Mouse (Mus musculus) CH12.LX (cell line): ENCODE data around the gene 1700125H20Rik.

Experiments used
- BHLHE40 ChIP-seq: IDR thresholded peaks from 2 replicates; pipeline ENCODE4 v1.6.1; 2011; ENCODE audit warnings: mild to moderate bottlenecking, low read depth, low read length, improper control_type of control experiment
- CTCF ChIP-seq, 2 experiments: IDR thresholded peaks in 1 of 2; conservative IDR thresholded peaks in 1 of 2; 2 replicates each; pipeline ENCODE4 v1.5.1; 2011 to 2012; ENCODE audit warnings: low read depth in 2 of 2, low read length in 2 of 2, improper control_type of control experiment in 1 of 2, inconsistent platforms in 1 of 2, mild to moderate bottlenecking in 1 of 2, moderate library complexity in 1 of 2
- EP300 ChIP-seq: IDR thresholded peaks from 2 replicates; pipeline ENCODE4 v1.6.1; 2011; ENCODE audit warnings: low read length, improper control_type of control experiment
- JUND ChIP-seq: conservative IDR thresholded peaks from 2 replicates; pipeline ENCODE4 v1.6.1; 2011; ENCODE audit warnings: low read depth, low read length, improper control_type of control experiment
- MAX ChIP-seq: IDR thresholded peaks from 2 replicates; pipeline ENCODE4 v1.6.1; 2011; ENCODE audit warnings: low read length, improper control_type of control experiment
- MAZ ChIP-seq: IDR thresholded peaks from 2 replicates; pipeline ENCODE4 v1.6.1; 2012; ENCODE audit warnings: low read depth, mild to moderate bottlenecking, inconsistent platforms, low read length, improper control_type of control experiment, moderate library complexity
- MEF2A ChIP-seq: IDR thresholded peaks from 2 replicates; pipeline ENCODE4 v1.6.1; 2014; ENCODE audit warnings: low read depth, mild to moderate bottlenecking, inconsistent platforms, low read length, improper control_type of control experiment, borderline replicate concordance
- MYC ChIP-seq: IDR thresholded peaks from 2 replicates; pipeline ENCODE4 v1.6.1; 2011; ENCODE audit warnings: low read depth, mild to moderate bottlenecking, improper control_type of control experiment, low read length
- POLR2A ChIP-seq: IDR thresholded peaks from 2 replicates; pipeline ENCODE4 v1.6.1; 2011; ENCODE audit warnings: low read depth, mild to moderate bottlenecking, improper control_type of control experiment, low read length
- SIN3A ChIP-seq: IDR thresholded peaks from 2 replicates; pipeline ENCODE4 v1.6.1; 2012; ENCODE audit warnings: low read length, improper control_type of control experiment, inconsistent platforms
- USF1 ChIP-seq: IDR thresholded peaks from 2 replicates; pipeline ENCODE4 v1.6.1; 2014; ENCODE audit warnings: low read depth, mild to moderate bottlenecking, inconsistent platforms, low read length, improper control_type of control experiment

DNA sequence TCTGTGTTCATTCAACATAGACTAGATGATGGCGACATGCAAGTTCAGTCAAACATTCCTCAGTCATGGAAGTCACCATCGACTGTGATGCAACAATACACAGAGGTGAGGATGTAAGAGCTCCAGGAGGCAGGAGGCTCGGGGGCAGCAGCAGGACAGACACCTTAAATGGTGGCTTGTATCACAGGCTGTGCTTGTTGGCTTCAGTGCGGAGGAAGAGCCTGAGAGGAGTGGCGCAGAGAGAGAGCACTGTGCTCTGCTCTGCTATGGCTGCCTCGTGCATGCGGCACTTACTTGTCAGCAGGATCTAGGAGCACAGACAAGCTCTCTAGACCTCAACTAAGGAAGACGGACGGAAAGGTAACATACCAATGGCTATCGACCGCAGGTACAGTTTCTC lies 24.0 kb downstream of the 1700125H20Rik start:
- TF ChIP-seq MAX (no peak), MEF2A (no peak), USF1 (no peak), MAZ (no peak), JUND (no peak), EP300 (no peak), BHLHE40 (no peak), SIN3A (no peak), POLR2A (no peak), MYC (no peak), CTCF (conservative IDR thresholded peaks at IDR 0.05 in 1 of 2, IDR thresholded peaks at IDR 0.05 in 1 of 2; ENCODE audit: low read depth in 2 of 2, low read length in 2 of 2) (no peak)
